Mouse (Mus musculus): Measurements from ENCODE around the gene Ddx31. TPM values are rescaled to one million over a fixed set of nuclear protein-coding genes. Genes with fewer than 3 reads are reported as not detected.

Ddx31 gene
- polyA plus RNA-seq, 1 experiment from 2014 or later = 16.5 TPM

DNA sequence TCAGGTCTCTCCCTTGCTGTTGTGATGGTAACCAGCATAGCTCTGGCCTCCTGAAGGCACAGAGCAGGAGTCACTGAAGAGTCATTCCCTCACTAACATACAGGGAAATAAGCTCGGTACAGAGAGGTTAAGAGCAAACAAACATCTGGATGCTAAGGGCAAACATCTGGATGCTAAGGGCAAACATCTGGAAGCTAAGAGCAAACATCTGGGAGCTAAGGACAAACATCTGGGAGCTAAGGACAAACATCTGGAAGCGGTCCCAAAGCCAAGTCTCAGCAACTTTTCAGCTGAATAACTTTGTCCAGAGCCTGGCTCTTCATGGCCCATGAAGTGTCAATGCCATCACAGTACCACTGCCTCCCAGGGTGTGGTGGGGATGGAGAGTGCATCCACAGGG, 40.6 kb upstream of the Ddx31 start:
- no peak for ATAC-seq (ENCODE audit: insufficient read depth)
- DNase-seq = peak; percentile 41
- H3K9ac ChIP-seq = no peak overlapping the region
- no peaks in the 10 kb centered on the region for H3K27me3 ChIP-seq (ENCODE audit: insufficient read depth, low read length)
- no peaks in the 10 kb centered on the region for H3K9me3 ChIP-seq (ENCODE audit: low read depth, low read length)
- peaks cover 7% of the 10 kb centered on the region; the same call in 1 of the 2 replicates for H3K4me1 ChIP-seq (ENCODE audit: insufficient read depth)
- TF ChIP-seq CTCF (IDR thresholded peaks at IDR 0.05; ENCODE audit: low read depth) = no peak
- H3K4me3 ChIP-seq (ENCODE audit: low read depth, low read length) = no peak overlapping the region
- no peak overlapping the region for H3K4me2 ChIP-seq
- WGBS = 42% methylated on average over 2 of the region's 2 CpGs
- no peaks in the 10 kb centered on the region for H3K36me3 ChIP-seq (ENCODE audit: insufficient read depth)
- H3K27ac ChIP-seq (ENCODE audit: low read depth) = no peak overlapping the region

DNA sequence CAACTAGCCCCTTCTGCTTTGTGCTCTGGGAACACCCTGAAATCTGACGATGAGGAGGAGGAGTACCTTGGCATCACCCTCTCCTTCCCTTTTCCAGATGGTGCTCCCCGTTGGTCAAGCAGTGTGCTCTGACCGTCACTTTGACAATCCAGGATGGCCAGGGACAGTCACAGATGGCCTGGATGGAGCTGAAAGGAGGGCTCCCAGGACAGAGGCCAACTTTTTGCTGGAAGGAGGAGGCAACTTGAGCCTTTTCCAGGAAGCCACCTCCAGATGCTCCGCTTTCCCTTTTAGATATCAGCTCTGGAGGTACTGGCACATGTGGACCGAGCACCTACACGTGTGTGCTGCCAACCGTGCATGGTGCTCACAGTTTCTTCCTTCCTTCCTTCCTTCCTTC, 36.8 kb upstream of the Ddx31 start:
- 84% methylated on average over 7 of the region's 7 CpGs for WGBS
- no peak overlapping the region for H3K27ac ChIP-seq (ENCODE audit: low read depth)

DNA sequence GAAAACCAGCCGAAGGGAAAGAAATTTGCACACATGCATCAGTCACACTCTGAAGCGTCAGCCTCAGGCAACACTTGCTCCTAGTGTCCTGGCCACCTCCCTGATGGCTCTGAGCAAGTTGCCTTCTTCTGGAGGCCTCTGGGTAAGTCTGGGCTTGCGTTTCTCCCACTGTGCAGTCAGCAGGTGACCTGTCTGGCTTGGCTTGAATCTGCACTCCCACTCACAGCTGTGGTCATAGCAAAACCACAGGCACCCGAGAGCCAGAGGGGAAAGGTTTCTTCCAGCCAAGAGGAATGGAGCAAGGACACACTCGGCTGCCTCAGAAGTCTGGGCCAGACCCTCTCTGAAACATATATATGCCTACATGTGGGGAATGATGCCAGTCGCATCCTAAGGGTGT, 31.4 kb upstream of the Ddx31 start:
- DNase-seq = no peak
- no peaks in the 10 kb centered on the region for H3K9me3 ChIP-seq (ENCODE audit: low read depth, low read length)
- H3K27ac ChIP-seq (ENCODE audit: low read depth) = no peak overlapping the region
- no peak overlapping the region for H3K9ac ChIP-seq
- no peak overlapping the region for H3K4me2 ChIP-seq
- H3K4me3 ChIP-seq (ENCODE audit: low read depth, low read length) = no peak overlapping the region
- H3K4me1 ChIP-seq (ENCODE audit: insufficient read depth) = no peaks in the 10 kb centered on the region
- no peaks in the 10 kb centered on the region for H3K27me3 ChIP-seq (ENCODE audit: insufficient read depth, low read length)
- no peak for ATAC-seq (ENCODE audit: insufficient read depth)
- no peaks in the 10 kb centered on the region for H3K36me3 ChIP-seq (ENCODE audit: insufficient read depth)
- TF ChIP-seq CTCF (IDR thresholded peaks at IDR 0.05; ENCODE audit: low read depth) = no peak
- 70% methylated on average over 6 of the region's 6 CpGs for WGBS

More for the DNA sequence above, 36.8 kb upstream of the Ddx31 start:
- Histone ChIP-seq H3K9ac (no peak overlapping the region), H3K4me2 (no peak overlapping the region), H3K9me3 (ENCODE audit: low read depth, low read length) (no peaks in the 10 kb centered on the region), H3K4me3 (ENCODE audit: low read depth, low read length) (no peak overlapping the region), H3K4me1 (ENCODE audit: insufficient read depth) (0 out of 2 replicates have a peak, but pooled peaks cover 3% of the 10 kb centered on the region), H3K36me3 (ENCODE audit: insufficient read depth) (no peaks in the 10 kb centered on the region), H3K27me3 (ENCODE audit: insufficient read depth, low read length) (no peaks in the 10 kb centered on the region)
- DNase-seq (no peak), ATAC-seq (ENCODE audit: insufficient read depth) (no peak)
- no peak for TF ChIP-seq CTCF (IDR thresholded peaks at IDR 0.05; ENCODE audit: low read depth)

DNA sequence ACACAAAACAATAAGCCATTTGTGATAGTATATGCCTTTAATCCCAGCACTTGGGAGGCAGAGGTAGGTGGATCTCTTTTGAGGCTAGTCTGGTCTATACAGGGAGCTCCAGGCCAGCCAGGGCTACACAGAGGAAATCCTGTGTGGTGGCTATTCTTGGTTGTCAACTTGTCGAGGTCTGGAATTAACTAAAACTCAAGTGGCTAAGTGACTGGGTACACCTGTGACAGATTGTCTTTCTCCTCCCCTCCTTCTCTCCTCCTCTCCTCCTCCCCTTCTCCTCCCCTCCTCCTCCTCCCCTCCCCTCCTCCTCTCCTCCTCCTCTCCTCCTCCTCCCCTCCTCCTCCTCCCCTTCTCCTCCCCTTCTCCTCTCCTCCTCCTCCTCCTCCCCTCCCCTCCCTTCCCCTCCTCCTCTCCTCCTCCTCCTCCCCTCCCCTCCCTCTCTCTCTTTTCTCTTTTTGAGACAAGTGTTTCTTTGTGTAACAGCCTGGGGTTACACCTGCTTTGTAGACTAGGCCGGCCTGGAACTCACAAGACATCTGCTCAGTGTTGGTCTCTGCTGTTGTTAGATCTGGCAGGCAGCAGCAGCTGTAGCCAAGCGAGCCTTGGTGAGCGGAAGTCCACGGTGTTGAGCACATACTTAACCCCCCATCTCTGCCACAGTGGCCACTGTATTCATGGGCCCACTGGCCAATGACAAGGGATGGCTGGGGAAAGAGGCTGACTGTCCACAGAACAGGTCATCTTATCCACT, 29.8 kb upstream of the Ddx31 start:
- Histone ChIP-seq H3K36me3 (ENCODE audit: insufficient read depth) (no peaks in the 10 kb centered on the region), H3K4me1 (ENCODE audit: insufficient read depth) (no peaks in the 10 kb centered on the region), H3K27me3 (ENCODE audit: insufficient read depth, low read length) (no peaks in the 10 kb centered on the region), H3K9me3 (ENCODE audit: low read depth, low read length) (no peaks in the 10 kb centered on the region), H3K4me3 (ENCODE audit: low read depth, low read length) (no peak overlapping the region), H3K27ac (ENCODE audit: low read depth) (no peak overlapping the region), H3K4me2 (no peak overlapping the region), H3K9ac (no peak overlapping the region)
- ATAC-seq (ENCODE audit: insufficient read depth) (no peak), DNase-seq (no peak)
- WGBS = 33% methylated on average over 5 of the region's 5 CpGs
- no peak for TF ChIP-seq CTCF (IDR thresholded peaks at IDR 0.05; ENCODE audit: low read depth)

GRCm38 (mm10) chr2:28818866-28819265, 21.3 kb upstream of the Ddx31 start:
- Histone ChIP-seq H3K4me1 (ENCODE audit: insufficient read depth) (no peaks in the 10 kb centered on the region), H3K4me2 (no peak overlapping the region), H3K36me3 (ENCODE audit: insufficient read depth) (peaks cover 5% of the 10 kb centered on the region), H3K9me3 (ENCODE audit: low read depth, low read length) (no peaks in the 10 kb centered on the region), H3K27me3 (ENCODE audit: insufficient read depth, low read length) (no peaks in the 10 kb centered on the region), H3K9ac (no peak overlapping the region), H3K27ac (ENCODE audit: low read depth) (no peak overlapping the region), H3K4me3 (ENCODE audit: low read depth, low read length) (no peak overlapping the region)
- DNase-seq = no peak
- ATAC-seq (ENCODE audit: insufficient read depth) = no peak
- WGBS = 66% methylated on average over 4 of the region's 4 CpGs
- no peak for TF ChIP-seq CTCF (IDR thresholded peaks at IDR 0.05; ENCODE audit: low read depth)

DNA sequence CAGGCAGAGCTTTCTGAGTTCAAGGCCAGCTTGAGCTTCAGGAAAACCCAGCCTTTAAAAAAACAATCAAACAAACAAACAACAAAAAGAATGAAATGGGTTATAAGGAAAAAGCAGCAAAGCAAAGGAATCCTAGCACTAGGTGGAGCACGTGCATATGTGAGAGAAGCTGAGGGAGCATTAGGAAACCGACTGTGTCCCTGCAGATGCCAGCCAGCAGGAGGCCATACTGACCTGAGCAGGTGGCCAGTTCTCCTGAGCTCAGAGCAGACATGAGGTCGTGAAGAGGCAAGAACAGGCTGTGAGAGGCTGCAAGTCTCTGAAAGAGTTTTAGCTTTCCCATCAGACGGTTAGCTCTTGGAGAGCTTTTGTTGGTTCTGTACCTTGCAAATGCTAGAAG, 10.9 kb upstream of the Ddx31 start:
- ATAC-seq (ENCODE audit: insufficient read depth) = no peak
- no peak overlapping the region for H3K9ac ChIP-seq
- no peaks in the 10 kb centered on the region for H3K27me3 ChIP-seq (ENCODE audit: insufficient read depth, low read length)
- no peak overlapping the region for H3K27ac ChIP-seq (ENCODE audit: low read depth)
- H3K36me3 ChIP-seq (ENCODE audit: insufficient read depth) = peaks cover 92% of the 10 kb centered on the region
- TF ChIP-seq CTCF (IDR thresholded peaks at IDR 0.05; ENCODE audit: low read depth) = peak; percentile 70
- H3K4me3 ChIP-seq (ENCODE audit: low read depth, low read length) = no peak overlapping the region
- WGBS = 33% methylated on average over 4 of the region's 4 CpGs
- no peaks in the 10 kb centered on the region for H3K4me1 ChIP-seq (ENCODE audit: insufficient read depth)
- peak; percentile 24 for DNase-seq
- H3K4me2 ChIP-seq = no peak overlapping the region
- H3K9me3 ChIP-seq (ENCODE audit: low read depth, low read length) = no peaks in the 10 kb centered on the region

GRCm38 (mm10) chr2:28836181-28836940, 3.8 kb upstream of the Ddx31 start:
- Histone ChIP-seq H3K27ac (ENCODE audit: low read depth) (peak overlapping the region; percentile 26; the same call in 1 of the 2 replicates), H3K36me3 (ENCODE audit: insufficient read depth) (peaks cover 33% of the 10 kb centered on the region), H3K4me2 (peak overlapping the region; percentile 11), H3K27me3 (ENCODE audit: insufficient read depth, low read length) (no peaks in the 10 kb centered on the region), H3K4me1 (ENCODE audit: insufficient read depth) (peaks cover 6% of the 10 kb centered on the region), H3K9ac (0 out of 2 replicates have a peak overlapping the region, but pooled peaks have one; percentile 13), H3K9me3 (ENCODE audit: low read depth, low read length) (no peaks in the 10 kb centered on the region), H3K4me3 (ENCODE audit: low read depth, low read length) (no peak overlapping the region)
- 37% methylated on average over 3 of the region's 3 CpGs for WGBS
- TF ChIP-seq CTCF (IDR thresholded peaks at IDR 0.05; ENCODE audit: low read depth) = no peak
- DNase-seq (peak; percentile 65), ATAC-seq (ENCODE audit: insufficient read depth) (no peak)

Measured in lung, embryonic 14.5 days (tissue).